Mouse (Mus musculus) heart, embryonic 14.5 days (tissue): ENCODE results near the gene Gm5741. TPM values are rescaled to one million over a fixed set of nuclear protein-coding genes. Genes with fewer than 3 reads are reported as not detected.

Experiments used
- ATAC-seq: fragments of 200-750 bp; cut with Nextera tagmentation; 2 replicates; pipeline ENCODE4 v1.8.0; 2017; ENCODE audit warnings: low read depth, moderate TSS enrichment; ENCODE audit not compliant: insufficient number of reproducible peaks, insufficient read depth, low FRiP score
- H3K27ac ChIP-seq, 2 experiments: fragments of 200-500 bp in 1 of 2; fragments of 300-500 bp in 1 of 2; sonication (generic) in 1 of 2; replicated peaks in 1 of 2; 2 replicates each; pipeline ENCODE4 v1.5.1; 2012 to 2014; ENCODE audit warnings: low read depth in 2 of 2, low read length in 2 of 2, control low read depth in 1 of 2, mild to moderate bottlenecking in 1 of 2, mixed read lengths in 1 of 2; ENCODE audit not compliant: control insufficient read depth in 1 of 2, insufficient read depth in 1 of 2
- H3K27me3 ChIP-seq: fragments of 300-500 bp; sonication (generic); 2 replicates; pipeline ENCODE4 v1.6.1; 2014; ENCODE audit warnings: mild to moderate bottlenecking, low read length, control low read depth; ENCODE audit not compliant: control insufficient read depth, insufficient read depth
- H3K36me3 ChIP-seq: fragments of 300-500 bp; sonication (generic); 2 replicates; pipeline ENCODE4 v1.6.1; 2014; ENCODE audit warnings: mild to moderate bottlenecking, control low read depth, low read length, mixed read lengths; ENCODE audit not compliant: control insufficient read depth, insufficient read depth
- H3K4me1 ChIP-seq, 2 experiments: fragments of 200-500 bp in 1 of 2; fragments of 300-500 bp in 1 of 2; sonication (generic) in 1 of 2; 2 replicates each; pipeline ENCODE4 v1.6.1; 2012 to 2014; ENCODE audit warnings: low read length in 2 of 2, control low read depth in 1 of 2, mixed read lengths in 1 of 2; ENCODE audit not compliant: control insufficient read depth in 2 of 2, insufficient read depth in 2 of 2
- H3K4me2 ChIP-seq: fragments of 300-500 bp; sonication (generic); 2 replicates; pipeline ENCODE4 v1.6.1; 2014; ENCODE audit warnings: mild to moderate bottlenecking, low read length
- H3K4me3 ChIP-seq, 2 experiments: fragments of 200-500 bp in 1 of 2; fragments of 300-500 bp in 1 of 2; sonication (generic) in 1 of 2; 2 replicates each; pipeline ENCODE4 v1.5.1; 2012 to 2014; ENCODE audit warnings: low read length in 2 of 2, mild to moderate bottlenecking in 2 of 2, control low read depth in 1 of 2, low read depth in 1 of 2, moderate library complexity in 1 of 2; ENCODE audit not compliant: control insufficient read depth in 1 of 2, insufficient read depth in 1 of 2
- H3K9ac ChIP-seq: fragments of 300-500 bp; sonication (generic); 2 replicates; pipeline ENCODE4 v1.6.1; 2014; ENCODE audit warnings: mild to moderate bottlenecking, low read length
- H3K9me3 ChIP-seq: fragments of 300-500 bp; sonication (generic); 2 replicates; pipeline ENCODE4 v1.6.1; 2016; ENCODE audit warnings: low read length, control low read depth; ENCODE audit not compliant: control insufficient read depth
- WGBS: fragments of 180-500 bp; shearing (Covaris S2); extraction: QIAGEN DNeasy Blood & Tissue Kit; methylation state at CpG from one replicate; pipeline ENCODE4 v1.1.7; 2014; 5-methylcytosine and 5-hydroxymethylcytosine counted together
- polyA plus RNA-seq: library from polyadenylated mRNA; unstranded; fragments of >200 nt; fragmentation: Nextera tagmentation; extraction: Ambion mirVana; gene quantifications from 2 replicates; pipeline ENCODE4 v1.2.1, GENCODE M21; 2014

Gene Gm5741
- polyA plus RNA-seq, 1 experiment from 2014 or later: not detected

- under 1% methylated on average over 52 of the region's 53 CpGs for WGBS
- peaks cover 26% of the 10 kb centered on the region for H3K36me3 ChIP-seq
- ATAC-seq: peak; percentile 78
- H3K27me3 ChIP-seq: no peaks in the 10 kb centered on the region
- H3K9me3 ChIP-seq: no peaks in the 10 kb centered on the region
- H3K4me2 ChIP-seq: peak within 1 kb of the TSS; percentile 90
- peak within 1 kb of the TSS; percentile 76 to 79 for H3K4me3 ChIP-seq
- H3K9ac ChIP-seq: peak within 1 kb of the TSS; percentile 80
- peaks cover 3 to 7% of the 10 kb centered on the region in 2 experiments; a peak in 3 of 4 replicates for H3K4me1 ChIP-seq
- H3K27ac ChIP-seq: no peak within 1 kb of the TSS
Observed at GRCm38 (mm10) chr8:85059879-85060616, 7.7 kb downstream of the Gm5741 start, which contains the start of gene Fbxw9. Gene Fbxw9, plus strand, starts transcription at chr8:85060055.

- WGBS: 85% methylated on average over 7 of the region's 7 CpGs
- H3K9ac ChIP-seq: no peak overlapping the region
- no peak overlapping the region for H3K4me2 ChIP-seq
- H3K27me3 ChIP-seq: no peaks in the 10 kb centered on the region
- H3K4me3 ChIP-seq: no peak overlapping the region
- ATAC-seq: no peak
- H3K4me1 ChIP-seq: peaks cover 3 to 7% of the 10 kb centered on the region in 2 experiments; a peak in 3 of 4 replicates
- no peak overlapping the region for H3K27ac ChIP-seq
- peaks cover 50% of the 10 kb centered on the region for H3K36me3 ChIP-seq
- H3K9me3 ChIP-seq: no peaks in the 10 kb centered on the region
Observed at GRCm38 (mm10) chr8:85057367-85057766, 10.4 kb downstream of the Gm5741 start.

- no peaks in the 10 kb centered on the region for H3K27me3 ChIP-seq
- no peaks in the 10 kb centered on the region for H3K9me3 ChIP-seq
- H3K4me3 ChIP-seq: no peak overlapping the region
- no peak overlapping the region for H3K27ac ChIP-seq
- peaks cover 88% of the 10 kb centered on the region for H3K36me3 ChIP-seq
- WGBS: 93% methylated on average over 6 of the region's 6 CpGs
- no peak overlapping the region for H3K9ac ChIP-seq
- no peak for ATAC-seq
- H3K4me1 ChIP-seq: peaks cover 0 to 7% of the 10 kb centered on the region in 2 experiments; a peak in 2 of 4 replicates
- H3K4me2 ChIP-seq: no peak overlapping the region
Observed at GRCm38 (mm10) chr8:85043619-85044018, 24.2 kb downstream of the Gm5741 start.

GRCm38 (mm10) chr8:85037681-85038531 lies 29.9 kb downstream of the Gm5741 start:
- ATAC-seq: 0 out of 2 replicates have a peak, but pooled peaks have one; percentile 19
- H3K9me3 ChIP-seq: no peaks in the 10 kb centered on the region
- no peaks in the 10 kb centered on the region for H3K27me3 ChIP-seq
- H3K4me2 ChIP-seq: peak overlapping the region; percentile 96
- under 1% methylated on average over 56 of the region's 57 CpGs for WGBS
- peaks cover 43% of the 10 kb centered on the region for H3K36me3 ChIP-seq
- peaks cover 0 to 22% of the 10 kb centered on the region in 2 experiments; a peak in 3 of 4 replicates for H3K4me1 ChIP-seq
- peak overlapping the region; percentile 92 for H3K9ac ChIP-seq
- peak overlapping the region; percentile 84 to 96 for H3K4me3 ChIP-seq
- peak overlapping the region; percentile 99 for H3K27ac ChIP-seq

GRCm38 (mm10) chr8:85037366-85037680 lies 30.5 kb downstream of the Gm5741 start:
- Histone ChIP-seq H3K27ac (peak overlapping the region; percentile 99), H3K9ac (peak overlapping the region; percentile 92), H3K9me3 (no peaks in the 10 kb centered on the region), H3K27me3 (no peaks in the 10 kb centered on the region), H3K4me1 (peaks cover 0 to 22% of the 10 kb centered on the region in 2 experiments; a peak in 3 of 4 replicates), H3K36me3 (peaks cover 44% of the 10 kb centered on the region), H3K4me3 (peak overlapping the region; percentile 84 to 96), H3K4me2 (peak overlapping the region; percentile 96)
- peak; percentile 11 for ATAC-seq
- WGBS: under 1% methylated on average over 14 of the region's 14 CpGs

GRCm38 (mm10) chr8:85036718-85037365 lies 30.9 kb downstream of the Gm5741 start, which contains the start of gene Tnpo2:
Gene Tnpo2, plus strand, starts transcription at chr8:85036915.
- Histone ChIP-seq H3K36me3 (peaks cover 44% of the 10 kb centered on the region), H3K4me3 (peak within 1 kb of the TSS; percentile 84 to 96), H3K27me3 (no peaks in the 10 kb centered on the region), H3K9me3 (no peaks in the 10 kb centered on the region), H3K27ac (peak within 1 kb of the TSS; percentile 99), H3K4me1 (peaks cover 0 to 22% of the 10 kb centered on the region in 2 experiments; a peak in 3 of 4 replicates), H3K4me2 (peak within 1 kb of the TSS; percentile 96), H3K9ac (peak within 1 kb of the TSS; percentile 92)
- ATAC-seq: peak; percentile 92
- under 1% methylated on average over 59 of the region's 59 CpGs for WGBS

GRCm38 (mm10) chr8:85036381-85036717 lies 31.4 kb downstream of the Gm5741 start:
- WGBS: under 1% methylated on average over 9 of the region's 9 CpGs
- peak overlapping the region; percentile 79 to 84 for H3K4me3 ChIP-seq

More at GRCm38 (mm10) chr8:85036381-85036717, 31.4 kb downstream of the Gm5741 start:
- Histone ChIP-seq H3K9ac (peak overlapping the region; percentile 92), H3K27ac (peak overlapping the region; percentile 87 to 99), H3K4me2 (peak overlapping the region; percentile 82), H3K4me1 (peaks cover 0 to 22% of the 10 kb centered on the region in 2 experiments; a peak in 3 of 4 replicates), H3K36me3 (peaks cover 44% of the 10 kb centered on the region), H3K27me3 (no peaks in the 10 kb centered on the region), H3K9me3 (no peaks in the 10 kb centered on the region)
- peak; percentile 38 for ATAC-seq
